10 mouse cellular contexts compared by ENCODE assay signal in genomic region chr15:97590732-97591292, GRCm38 (mm10).
A peak's percentile ranks its signal among the peaks of the same experiment; 100 is the strongest.
DNase-seq lines count a peak whose midpoint lies in the region; ATAC-seq and TF ChIP-seq lines count a peak whose summit lies in the region.
"Had no signal": no experiment of that assay in that cellular context is flagged by ENCODE, and none has a peak within 500 bp of the region (broad histone marks: within the 10 kb centered on the region; RNA-seq: fewer than 3 reads in every experiment).

No protein-coding gene starts in this region.

- peak; percentile 50; the same call in 1 of the 2 replicates for ATAC-seq in stomach, embryonic 15.5 days (ENCODE audit: insufficient read depth, low FRiP score, low read depth)
- ATAC-seq in stomach, postnatal 0 days (ENCODE audit: low FRiP score, low TSS enrichment): no peak
- peak; percentile 19; the same call in 1 of the 2 replicates for ATAC-seq in heart, embryonic 13.5 days (ENCODE audit: extremely low read depth, insufficient number of reproducible peaks, low FRiP score, low TSS enrichment)
- peak; percentile 56 for ATAC-seq in liver, embryonic 16.5 days (ENCODE audit: low read depth)
- no peak for ATAC-seq in forebrain, embryonic 15.5 days (replicated peaks)
- ATAC-seq in hindbrain, embryonic 11.5 days (ENCODE audit: low FRiP score): no peak

- H3K36me3 ChIP-seq in stomach, embryonic 15.5 days: no peaks in the 10 kb centered on the region
- no peaks in the 10 kb centered on the region for H3K36me3 ChIP-seq in stomach, postnatal 0 days (ENCODE audit: control insufficient read depth, insufficient read depth, low read length)
- no peaks in the 10 kb centered on the region for H3K36me3 ChIP-seq in heart, embryonic 13.5 days
- H3K36me3 ChIP-seq in liver, embryonic 16.5 days (ENCODE audit: control insufficient read depth, insufficient read depth): no peaks in the 10 kb centered on the region
- H3K36me3 ChIP-seq in forebrain, embryonic 15.5 days: no peaks in the 10 kb centered on the region
- no peaks in the 10 kb centered on the region for H3K36me3 ChIP-seq in hindbrain, embryonic 11.5 days (ENCODE audit: control insufficient read depth, insufficient read depth, low read length)
- H3K36me3 ChIP-seq: embryonic facial prominence, embryonic 13.5 days had no signal

- no peak overlapping the region for H3K4me3 ChIP-seq in stomach, embryonic 15.5 days (replicated peaks)
- H3K4me3 ChIP-seq in stomach, postnatal 0 days (ENCODE audit: low read depth, low read length): no peak overlapping the region
- H3K4me3 ChIP-seq in heart, embryonic 13.5 days: no peak overlapping the region
- no peak overlapping the region for H3K4me3 ChIP-seq in liver, embryonic 16.5 days (ENCODE audit: low read depth, low read length)
- no peak overlapping the region for H3K4me3 ChIP-seq in forebrain, embryonic 15.5 days
- no peak overlapping the region for H3K4me3 ChIP-seq in hindbrain, embryonic 11.5 days (ENCODE audit: low read depth, low read length)
- H3K4me3 ChIP-seq: embryonic facial prominence, embryonic 13.5 days; left cerebral cortex, adult 2 months had no signal

- H3K4me2 ChIP-seq in stomach, embryonic 15.5 days: no peak overlapping the region
- H3K4me2 ChIP-seq in stomach, postnatal 0 days (replicated peaks; ENCODE audit: low read depth): no peak overlapping the region
- H3K4me2 ChIP-seq in heart, embryonic 13.5 days: no peak overlapping the region
- H3K4me2 ChIP-seq in liver, embryonic 16.5 days (ENCODE audit: low read depth, low read length): no peak overlapping the region
- H3K4me2 ChIP-seq in forebrain, embryonic 15.5 days (replicated peaks): no peak overlapping the region
- H3K4me2 ChIP-seq in hindbrain, embryonic 11.5 days (replicated peaks; ENCODE audit: low read depth, low read length): no peak overlapping the region
- H3K4me2 ChIP-seq: embryonic facial prominence, embryonic 13.5 days had no signal

- WGBS in stomach, embryonic 15.5 days: 46% methylated on average over 7 of the region's 7 CpGs
- 52% methylated on average over 7 of the region's 7 CpGs for WGBS in stomach, postnatal 0 days
- 52% methylated on average over 7 of the region's 7 CpGs for WGBS in heart, embryonic 13.5 days
- 14% methylated on average over 7 of the region's 7 CpGs for WGBS in liver, embryonic 16.5 days (ENCODE audit: insufficient replicate concordance)
- WGBS in forebrain, embryonic 15.5 days: 86% methylated on average over 7 of the region's 7 CpGs
- 77% methylated on average over 7 of the region's 7 CpGs for WGBS in hindbrain, embryonic 11.5 days

- no peak for TF ChIP-seq EP300 in stomach, postnatal 0 days (optimal IDR thresholded peaks at IDR 0.05)

- no peaks in the 10 kb centered on the region for H3K9me3 ChIP-seq in stomach, embryonic 15.5 days
- H3K9me3 ChIP-seq in stomach, postnatal 0 days (ENCODE audit: control insufficient read depth, low read length): no peaks in the 10 kb centered on the region
- H3K9me3 ChIP-seq in heart, embryonic 13.5 days: no peaks in the 10 kb centered on the region
- H3K9me3 ChIP-seq in liver, embryonic 16.5 days (replicated peaks; ENCODE audit: control insufficient read depth, low read length): no peaks in the 10 kb centered on the region
- H3K9me3 ChIP-seq in forebrain, embryonic 15.5 days: no peaks in the 10 kb centered on the region
- H3K9me3 ChIP-seq in hindbrain, embryonic 11.5 days (ENCODE audit: control insufficient read depth, low read length): no peaks in the 10 kb centered on the region
- H3K9me3 ChIP-seq: embryonic facial prominence, embryonic 13.5 days had no signal

- no peak overlapping the region for H3K9ac ChIP-seq in stomach, embryonic 15.5 days
- no peak overlapping the region for H3K9ac ChIP-seq in stomach, postnatal 0 days (ENCODE audit: low read length)
- no peak overlapping the region for H3K9ac ChIP-seq in heart, embryonic 13.5 days
- no peak overlapping the region for H3K9ac ChIP-seq in liver, embryonic 16.5 days (ENCODE audit: low read depth, low read length)
- no peak overlapping the region for H3K9ac ChIP-seq in forebrain, embryonic 15.5 days (replicated peaks)
- no peak overlapping the region for H3K9ac ChIP-seq in hindbrain, embryonic 11.5 days (ENCODE audit: low read depth, low read length)
- H3K9ac ChIP-seq: embryonic facial prominence, embryonic 13.5 days had no signal

- no peak overlapping the region for H3K27ac ChIP-seq in stomach, embryonic 15.5 days
- no peak overlapping the region for H3K27ac ChIP-seq in stomach, postnatal 0 days (replicated peaks)
- H3K27ac ChIP-seq in heart, embryonic 13.5 days (replicated peaks): peak overlapping the region; percentile 61; the same call in 1 of the 2 replicates
- H3K27ac ChIP-seq in liver, embryonic 16.5 days (ENCODE audit: low read length): no peak overlapping the region; the same call in 1 of the 2 replicates
- no peak overlapping the region for H3K27ac ChIP-seq in forebrain, embryonic 15.5 days (replicated peaks)
- H3K27ac ChIP-seq in hindbrain, embryonic 11.5 days (ENCODE audit: low read depth, low read length): no peak overlapping the region
- H3K27ac ChIP-seq: embryonic facial prominence, embryonic 13.5 days; left cerebral cortex, adult 2 months had no signal

- TF ChIP-seq CTCF in stomach, postnatal 0 days (IDR thresholded peaks at IDR 0.05; ENCODE audit: low read depth): no peak

- no peaks in the 10 kb centered on the region for H3K4me1 ChIP-seq in stomach, embryonic 15.5 days
- no peaks in the 10 kb centered on the region for H3K4me1 ChIP-seq in stomach, postnatal 0 days (replicated peaks; ENCODE audit: control insufficient read depth, insufficient read depth)
- peaks cover 4% of the 10 kb centered on the region; the same call in 1 of the 2 replicates for H3K4me1 ChIP-seq in heart, embryonic 13.5 days
- H3K4me1 ChIP-seq in liver, embryonic 16.5 days (ENCODE audit: control insufficient read depth, low read depth, low read length): peaks cover 2% of the 10 kb centered on the region
- peaks cover 4% of the 10 kb centered on the region; the same call in 1 of the 2 replicates for H3K4me1 ChIP-seq in forebrain, embryonic 15.5 days
- no peaks in the 10 kb centered on the region for H3K4me1 ChIP-seq in hindbrain, embryonic 11.5 days (replicated peaks; ENCODE audit: control insufficient read depth, insufficient read depth, low read length)

- DNase-seq in stomach, postnatal 0 days (ENCODE audit: low spot score): no peak
- DNase-seq in urinary bladder, postnatal 25 days (ENCODE audit: low spot score): no peak
- DNase-seq in hindbrain, embryonic 11.5 days (ENCODE audit: low spot score): no peak
- DNase-seq: cerebellum, adult 11 months had no signal

- no peaks in the 10 kb centered on the region for H3K27me3 ChIP-seq in stomach, embryonic 15.5 days (replicated peaks)
- no peaks in the 10 kb centered on the region for H3K27me3 ChIP-seq in stomach, postnatal 0 days (ENCODE audit: control insufficient read depth, insufficient read depth, low read length)
- no peaks in the 10 kb centered on the region for H3K27me3 ChIP-seq in heart, embryonic 13.5 days (replicated peaks)
- H3K27me3 ChIP-seq in liver, embryonic 16.5 days (ENCODE audit: control insufficient read depth, insufficient read depth, low read depth, low read length): no peaks in the 10 kb centered on the region
- no peaks in the 10 kb centered on the region for H3K27me3 ChIP-seq in forebrain, embryonic 15.5 days
- H3K27me3 ChIP-seq in hindbrain, embryonic 11.5 days (ENCODE audit: control insufficient read depth, insufficient read depth, low read length): no peaks in the 10 kb centered on the region

Comparison
In these comparisons a context has a peak if more than half of its experiments do, and no peak if none do; other contexts are left out.
1. ATAC-seq: peak in stomach, embryonic 15.5 days (single experiment), heart, embryonic 13.5 days (single experiment) and liver, embryonic 16.5 days (single experiment); none in stomach, postnatal 0 days (single experiment), forebrain, embryonic 15.5 days (single experiment) and hindbrain, embryonic 11.5 days (single experiment).